Mouse (Mus musculus): ENCODE results near the gene Ablim2. TPM values are rescaled to one million over a fixed set of nuclear protein-coding genes. Genes with fewer than 3 reads are reported as not detected.
A peak's percentile ranks its signal among the peaks of the same experiment; 100 is the strongest.

Ablim2 gene
- polyA plus RNA-seq, 1 experiment = 176 TPM

- no peak for TF ChIP-seq POLR2A (IDR thresholded peaks at IDR 0.05; ENCODE audit: extremely low read depth, insufficient read depth, low read length)
- TF ChIP-seq CTCF (IDR thresholded peaks at IDR 0.05; ENCODE audit: extremely low read depth, insufficient read depth, low read length) = no peak
- Histone ChIP-seq H3K4me3 (ENCODE audit: insufficient read depth, low read length) (no peak overlapping the region), H3K27ac (ENCODE audit: insufficient read depth, low read length) (no peak overlapping the region), H3K4me1 (ENCODE audit: control insufficient read depth, insufficient read depth, low read length) (peaks cover 5% of the 10 kb centered on the region)
Measured at GRCm38 (mm10) chr5:35876236-35876635, 118.6 kb downstream of the Ablim2 start.

- Histone ChIP-seq H3K4me3 (ENCODE audit: insufficient read depth, low read length) (no peak overlapping the region), H3K4me1 (ENCODE audit: control insufficient read depth, insufficient read depth, low read length) (peaks cover 5% of the 10 kb centered on the region), H3K27ac (ENCODE audit: insufficient read depth, low read length) (no peak overlapping the region)
- no peak for TF ChIP-seq CTCF (IDR thresholded peaks at IDR 0.05; ENCODE audit: extremely low read depth, insufficient read depth, low read length)
- no peak for TF ChIP-seq POLR2A (IDR thresholded peaks at IDR 0.05; ENCODE audit: extremely low read depth, insufficient read depth, low read length)
Measured at GRCm38 (mm10) chr5:35879199-35879598, 121.5 kb downstream of the Ablim2 start.

- Histone ChIP-seq H3K27ac (ENCODE audit: insufficient read depth, low read length) (no peak overlapping the region), H3K4me3 (ENCODE audit: insufficient read depth, low read length) (no peak overlapping the region), H3K4me1 (ENCODE audit: control insufficient read depth, insufficient read depth, low read length) (peaks cover 5% of the 10 kb centered on the region)
- no peak for TF ChIP-seq CTCF (IDR thresholded peaks at IDR 0.05; ENCODE audit: extremely low read depth, insufficient read depth, low read length)
- no peak for TF ChIP-seq POLR2A (IDR thresholded peaks at IDR 0.05; ENCODE audit: extremely low read depth, insufficient read depth, low read length)
Measured at GRCm38 (mm10) chr5:35882391-35882790, 124.7 kb downstream of the Ablim2 start.

GRCm38 (mm10) chr5:35884262-35884661, 126.6 kb downstream of the Ablim2 start:
- peak; percentile 34; the same call in 1 of the 2 replicates for TF ChIP-seq CTCF (IDR thresholded peaks at IDR 0.05; ENCODE audit: extremely low read depth, insufficient read depth, low read length)
- TF ChIP-seq POLR2A (IDR thresholded peaks at IDR 0.05; ENCODE audit: extremely low read depth, insufficient read depth, low read length) = no peak
- Histone ChIP-seq H3K4me1 (ENCODE audit: control insufficient read depth, insufficient read depth, low read length) (no peaks in the 10 kb centered on the region), H3K27ac (ENCODE audit: insufficient read depth, low read length) (no peak overlapping the region), H3K4me3 (ENCODE audit: insufficient read depth, low read length) (no peak overlapping the region)

GRCm38 (mm10) chr5:35884689-35885088, 127.0 kb downstream of the Ablim2 start:
- no peak overlapping the region for H3K27ac ChIP-seq (ENCODE audit: insufficient read depth, low read length)
- no peak overlapping the region for H3K4me3 ChIP-seq (ENCODE audit: insufficient read depth, low read length)
- no peaks in the 10 kb centered on the region for H3K4me1 ChIP-seq (ENCODE audit: control insufficient read depth, insufficient read depth, low read length)
- TF ChIP-seq CTCF (IDR thresholded peaks at IDR 0.05; ENCODE audit: extremely low read depth, insufficient read depth, low read length) = no peak
- TF ChIP-seq POLR2A (IDR thresholded peaks at IDR 0.05; ENCODE audit: extremely low read depth, insufficient read depth, low read length) = no peak

- Histone ChIP-seq H3K4me1 (ENCODE audit: control insufficient read depth, insufficient read depth, low read length) (peaks cover 2% of the 10 kb centered on the region), H3K4me3 (ENCODE audit: insufficient read depth, low read length) (no peak overlapping the region), H3K27ac (ENCODE audit: insufficient read depth, low read length) (no peak overlapping the region)
- peak; percentile 68 for TF ChIP-seq CTCF (IDR thresholded peaks at IDR 0.05; ENCODE audit: extremely low read depth, insufficient read depth, low read length)
- TF ChIP-seq POLR2A (IDR thresholded peaks at IDR 0.05; ENCODE audit: extremely low read depth, insufficient read depth, low read length) = no peak
Measured at GRCm38 (mm10) chr5:35888959-35889358, 131.3 kb downstream of the Ablim2 start.

- TF ChIP-seq POLR2A (IDR thresholded peaks at IDR 0.05; ENCODE audit: extremely low read depth, insufficient read depth, low read length) (no peak), CTCF (IDR thresholded peaks at IDR 0.05; ENCODE audit: extremely low read depth, insufficient read depth, low read length) (no peak)
- Histone ChIP-seq H3K4me1 (ENCODE audit: control insufficient read depth, insufficient read depth, low read length) (peaks cover 2% of the 10 kb centered on the region), H3K4me3 (ENCODE audit: insufficient read depth, low read length) (no peak overlapping the region), H3K27ac (ENCODE audit: insufficient read depth, low read length) (no peak overlapping the region)
Measured at GRCm38 (mm10) chr5:35889641-35890040, 132.0 kb downstream of the Ablim2 start.

GRCm38 (mm10) chr5:35890985-35891730, 133.5 kb downstream of the Ablim2 start:
- Histone ChIP-seq H3K4me1 (ENCODE audit: control insufficient read depth, insufficient read depth, low read length) (peaks cover 2% of the 10 kb centered on the region), H3K27ac (ENCODE audit: insufficient read depth, low read length) (no peak overlapping the region), H3K4me3 (ENCODE audit: insufficient read depth, low read length) (no peak overlapping the region)
- TF ChIP-seq POLR2A (IDR thresholded peaks at IDR 0.05; ENCODE audit: extremely low read depth, insufficient read depth, low read length) (no peak), CTCF (IDR thresholded peaks at IDR 0.05; ENCODE audit: extremely low read depth, insufficient read depth, low read length) (no peak)

GRCm38 (mm10) chr5:35892363-35892762, 134.7 kb downstream of the Ablim2 start:
- Histone ChIP-seq H3K27ac (ENCODE audit: insufficient read depth, low read length) (no peak overlapping the region), H3K4me1 (ENCODE audit: control insufficient read depth, insufficient read depth, low read length) (peaks cover 2% of the 10 kb centered on the region)

GRCm38 (mm10) chr5:35893093-35893804, 135.6 kb downstream of the Ablim2 start, which contains the start of gene Afap1:
Gene Afap1 (plus strand): TSS chr5:35893319.
- TF ChIP-seq CTCF (IDR thresholded peaks at IDR 0.05; ENCODE audit: extremely low read depth, insufficient read depth, low read length) (no peak), POLR2A (IDR thresholded peaks at IDR 0.05; ENCODE audit: extremely low read depth, insufficient read depth, low read length) (peak; percentile 53; the same call in 1 of the 2 replicates)
- H3K4me3 ChIP-seq (ENCODE audit: insufficient read depth, low read length) = peak within 1 kb of the TSS; percentile 68
- H3K4me1 ChIP-seq (ENCODE audit: control insufficient read depth, insufficient read depth, low read length) = peaks cover 2% of the 10 kb centered on the region

More at GRCm38 (mm10) chr5:35892363-35892762, 134.7 kb downstream of the Ablim2 start:
- no peak overlapping the region; the same call in 1 of the 2 replicates for H3K4me3 ChIP-seq (ENCODE audit: insufficient read depth, low read length)
- TF ChIP-seq CTCF (IDR thresholded peaks at IDR 0.05; ENCODE audit: extremely low read depth, insufficient read depth, low read length) = no peak

More at GRCm38 (mm10) chr5:35893093-35893804, 135.6 kb downstream of the Ablim2 start, which contains the start of gene Afap1:
- peak within 1 kb of the TSS; percentile 78 for H3K27ac ChIP-seq (ENCODE audit: insufficient read depth, low read length)
